Mouse (Mus musculus) NIH3T3 (cell line): ENCODE results near the gene Smpd2.

Experiments
- DNase-seq: peaks from one replicate; pipeline ENCODE4 v3.0.0-alpha.2; 2012; ENCODE audit warnings: low read depth

The Smpd2 gene

GRCm38 (mm10) chr10:41489708-41490517, at the start of gene Smpd2, which contains the start of gene Ppil6:
Smpd2 (minus strand) TSS chr10:41490369.
Ppil6 (plus strand) TSS chr10:41490439.
- DNase-seq: peak; percentile 97

- no peak for DNase-seq
Observed at GRCm38 (mm10) chr10:41538986-41539385, 48.8 kb upstream of the Smpd2 start.

GRCm38 (mm10) chr10:41537983-41538330, 47.8 kb upstream of the Smpd2 start:
- DNase-seq: peak; percentile 25

- DNase-seq: no peak
Observed at GRCm38 (mm10) chr10:41537226-41537982, 47.2 kb upstream of the Smpd2 start.

GRCm38 (mm10) chr10:41536714-41537113, 46.5 kb upstream of the Smpd2 start:
- DNase-seq: no peak

- no peak for DNase-seq
Observed at GRCm38 (mm10) chr10:41535991-41536390, 45.8 kb upstream of the Smpd2 start.

- DNase-seq: no peak
Observed at GRCm38 (mm10) chr10:41529972-41530371, 39.8 kb upstream of the Smpd2 start.

GRCm38 (mm10) chr10:41525696-41526095, 35.5 kb upstream of the Smpd2 start:
- no peak for DNase-seq

GRCm38 (mm10) chr10:41523386-41523785, 33.2 kb upstream of the Smpd2 start:
- DNase-seq: no peak

GRCm38 (mm10) chr10:41520410-41520673, 30.2 kb upstream of the Smpd2 start:
- DNase-seq: no peak

- DNase-seq: peak; percentile 53
Observed at GRCm38 (mm10) chr10:41519640-41520409, 29.7 kb upstream of the Smpd2 start.

- peak; percentile 97 for DNase-seq
Observed at GRCm38 (mm10) chr10:41518981-41519618, 28.9 kb upstream of the Smpd2 start, which contains the start of gene Cd164. Cd164 (plus strand) TSS chr10:41519414.

- DNase-seq: peak; percentile 88
Observed at GRCm38 (mm10) chr10:41518508-41518980, 28.4 kb upstream of the Smpd2 start.

GRCm38 (mm10) chr10:41514921-41515320, 24.8 kb upstream of the Smpd2 start:
- no peak for DNase-seq

GRCm38 (mm10) chr10:41514301-41514700, 24.1 kb upstream of the Smpd2 start:
- no peak for DNase-seq

GRCm38 (mm10) chr10:41509160-41509559, 19.0 kb upstream of the Smpd2 start:
- peak; percentile 45 for DNase-seq

- DNase-seq: peak; percentile 93
Observed at GRCm38 (mm10) chr10:41505446-41505845, 15.3 kb upstream of the Smpd2 start.

GRCm38 (mm10) chr10:41504996-41505395, 14.8 kb upstream of the Smpd2 start:
- no peak for DNase-seq

- DNase-seq: no peak
Observed at GRCm38 (mm10) chr10:41500941-41501340, 10.8 kb upstream of the Smpd2 start.

GRCm38 (mm10) chr10:41491111-41491510, 942 bp upstream of the Smpd2 start:
- DNase-seq: no peak

- DNase-seq: no peak
Observed at GRCm38 (mm10) chr10:41490518-41490873, 327 bp upstream of the Smpd2 start.

GRCm38 (mm10) chr10:41489294-41489693, 875 bp downstream of the Smpd2 start:
- DNase-seq: no peak
